Mouse (Mus musculus) hindbrain, embryonic 14.5 days (tissue): Measurements from ENCODE around the gene Klk1. TPM values are rescaled to one million over a fixed set of nuclear protein-coding genes. Genes with fewer than 3 reads are reported as not detected.
"Not testable (repeated sequence)": the region's sequence is repeated elsewhere in the genome, so short reads cannot be mapped to it uniquely, and the experiment has no call there.

Source experiments
- ATAC-seq: fragments of 200-750 bp; cut with Nextera tagmentation; 2 replicates; pipeline ENCODE4 v1.8.0; 2017; ENCODE audit warnings: moderate number of reproducible peaks, mild to moderate bottlenecking, moderate TSS enrichment, moderate library complexity; ENCODE audit not compliant: low FRiP score
- DNase-seq: peaks from one replicate; pipeline ENCODE4 v3.0.0-alpha.2; 2015; ENCODE audit warnings: low spot score
- H3K27ac ChIP-seq: fragments of 300-500 bp; sonication (generic); 2 replicates; pipeline ENCODE4 v1.5.1; 2014; ENCODE audit warnings: mild to moderate bottlenecking, moderate library complexity
- H3K27me3 ChIP-seq: fragments of 300-500 bp; sonication (generic); 2 replicates; pipeline ENCODE4 v1.6.1; 2014; ENCODE audit warnings: mild to moderate bottlenecking, low read length, mixed read lengths; ENCODE audit not compliant: control insufficient read depth, insufficient read depth
- H3K36me3 ChIP-seq: fragments of 300-500 bp; sonication (generic); replicated peaks from 2 replicates; pipeline ENCODE4 v1.6.1; 2014; ENCODE audit not compliant: control insufficient read depth, insufficient read depth
- H3K4me1 ChIP-seq: fragments of 300-500 bp; sonication (generic); replicated peaks from 2 replicates; pipeline ENCODE4 v1.6.1; 2014; ENCODE audit warnings: antibody characterized with exemption, low read length, mixed read lengths; ENCODE audit not compliant: control insufficient read depth, insufficient read depth
- H3K4me2 ChIP-seq: fragments of 300-500 bp; sonication (generic); replicated peaks from 2 replicates; pipeline ENCODE4 v1.6.1; 2014; ENCODE audit warnings: mild to moderate bottlenecking, moderate library complexity
- H3K4me3 ChIP-seq: fragments of 300-500 bp; sonication (generic); replicated peaks from 2 replicates; pipeline ENCODE4 v1.5.1; 2014; ENCODE audit warnings: mild to moderate bottlenecking, low read length
- H3K9ac ChIP-seq: fragments of 300-500 bp; sonication (generic); 2 replicates; pipeline ENCODE4 v1.6.1; 2014
- H3K9me3 ChIP-seq: fragments of 300-500 bp; sonication (generic); 2 replicates; pipeline ENCODE4 v1.6.1; 2016; ENCODE audit warnings: low read length; ENCODE audit not compliant: control insufficient read depth
- WGBS: fragments of 180-500 bp; shearing (Covaris S2); extraction: QIAGEN DNeasy Blood & Tissue Kit; methylation state at CpG from one replicate; pipeline ENCODE4 v1.1.7; 2014; 5-methylcytosine and 5-hydroxymethylcytosine counted together
- polyA plus RNA-seq: library from polyadenylated mRNA; unstranded; fragments of >200 nt; fragmentation: Nextera tagmentation; extraction: Ambion mirVana; gene quantifications from 2 replicates; pipeline ENCODE4 v1.2.1, GENCODE M21; 2014

Klk1 gene
- polyA plus RNA-seq = not detected in 2 replicates

GRCm38 (mm10) chr7:44225076-44225475, at the start of gene Klk1:
Gene Klk1 (plus strand): TSS chr7:44225360.
- no peak for ATAC-seq
- no peak within 1 kb of the TSS for H3K27ac ChIP-seq

GRCm38 (mm10) chr7:44179299-44180045, 45.7 kb upstream of the Klk1 start:
- no peaks in the 10 kb centered on the region for H3K36me3 ChIP-seq
- WGBS = 47% methylated on average over 9 of the region's 9 CpGs
- H3K9ac ChIP-seq = no peak overlapping the region
- no peak overlapping the region for H3K27ac ChIP-seq
- no peak overlapping the region for H3K4me2 ChIP-seq
- ATAC-seq (no peak), DNase-seq (no peak)
- H3K4me3 ChIP-seq = no peak overlapping the region
- H3K27me3 ChIP-seq = no peaks in the 10 kb centered on the region
- no peaks in the 10 kb centered on the region for H3K4me1 ChIP-seq
- H3K9me3 ChIP-seq = no peaks in the 10 kb centered on the region

More at GRCm38 (mm10) chr7:44225076-44225475, at the start of gene Klk1:
- no peak within 1 kb of the TSS for H3K4me2 ChIP-seq
- 63% methylated on average over 1 of the region's 1 CpGs for WGBS
- H3K36me3 ChIP-seq = no peaks in the 10 kb centered on the region
- H3K4me1 ChIP-seq = no peaks in the 10 kb centered on the region
- H3K9me3 ChIP-seq = no peaks in the 10 kb centered on the region
- DNase-seq = no peak
- no peak within 1 kb of the TSS for H3K9ac ChIP-seq
- H3K27me3 ChIP-seq = no peaks in the 10 kb centered on the region
- H3K4me3 ChIP-seq = no peak within 1 kb of the TSS

GRCm38 (mm10) chr7:44186516-44186915, 38.6 kb upstream of the Klk1 start:
- not testable (repeated sequence) for H3K9ac ChIP-seq, H3K4me1 ChIP-seq, H3K9me3 ChIP-seq, ATAC-seq, H3K4me2 ChIP-seq, H3K27ac ChIP-seq, H3K27me3 ChIP-seq, H3K4me3 ChIP-seq, H3K36me3 ChIP-seq, DNase-seq
- WGBS = 77% methylated on average over 8 of the region's 8 CpGs

GRCm38 (mm10) chr7:44187936-44188335, 37.2 kb upstream of the Klk1 start, which contains the start of gene Klk1b24:
Gene Klk1b24 (plus strand): TSS chr7:44188236.
- ATAC-seq, H3K36me3 ChIP-seq, DNase-seq, H3K9ac ChIP-seq, H3K4me1 ChIP-seq, H3K27me3 ChIP-seq, H3K4me3 ChIP-seq, H3K4me2 ChIP-seq, H3K27ac ChIP-seq, H3K9me3 ChIP-seq: not testable (repeated sequence)

GRCm38 (mm10) chr7:44193466-44193865, 31.7 kb upstream of the Klk1 start:
- 75% methylated on average over 1 of the region's 1 CpGs for WGBS
- ATAC-seq, H3K36me3 ChIP-seq, H3K4me1 ChIP-seq, H3K4me3 ChIP-seq, H3K9me3 ChIP-seq, DNase-seq, H3K27ac ChIP-seq, H3K27me3 ChIP-seq, H3K9ac ChIP-seq, H3K4me2 ChIP-seq: not testable (repeated sequence)

- DNase-seq (no peak), ATAC-seq (no peak)
- H3K36me3 ChIP-seq = no peaks in the 10 kb centered on the region
- 59% methylated on average over 3 of the region's 3 CpGs for WGBS
- no peak within 1 kb of the TSS for H3K9ac ChIP-seq
- H3K4me1 ChIP-seq = no peaks in the 10 kb centered on the region
- H3K27ac ChIP-seq = no peak within 1 kb of the TSS
- H3K27me3 ChIP-seq = no peaks in the 10 kb centered on the region
- H3K4me3 ChIP-seq = no peak within 1 kb of the TSS
- H3K4me2 ChIP-seq = no peak within 1 kb of the TSS
- no peaks in the 10 kb centered on the region for H3K9me3 ChIP-seq
These were observed 27.3 kb upstream of the Klk1 start, which contains the start of gene Klk1b3 for GRCm38 (mm10) chr7:44197891-44198290. Gene Klk1b3 (plus strand): TSS chr7:44198191.

- WGBS = 52% methylated on average over 3 of the region's 3 CpGs
- not testable (repeated sequence) for H3K27me3 ChIP-seq, ATAC-seq, H3K4me1 ChIP-seq, H3K4me2 ChIP-seq, DNase-seq, H3K36me3 ChIP-seq, H3K4me3 ChIP-seq, H3K27ac ChIP-seq, H3K9ac ChIP-seq, H3K9me3 ChIP-seq
These were observed 18.0 kb upstream of the Klk1 start, which contains the start of gene Klk1b4 for GRCm38 (mm10) chr7:44207135-44207534. Gene Klk1b4 (plus strand): TSS chr7:44207435.

GRCm38 (mm10) chr7:44208307-44208706, 16.9 kb upstream of the Klk1 start:
- Histone ChIP-seq H3K36me3 (no peaks in the 10 kb centered on the region), H3K4me1 (no peaks in the 10 kb centered on the region), H3K27me3 (no peaks in the 10 kb centered on the region), H3K4me2 (no peak overlapping the region), H3K9me3 (no peaks in the 10 kb centered on the region), H3K9ac (no peak overlapping the region), H3K27ac (no peak overlapping the region), H3K4me3 (no peak overlapping the region)
- ATAC-seq (no peak), DNase-seq (no peak)
- WGBS = 77% methylated on average over 3 of the region's 3 CpGs

GRCm38 (mm10) chr7:44215645-44216044, 9.5 kb upstream of the Klk1 start, which contains the start of gene Klk1b5:
Gene Klk1b5 (plus strand): TSS chr7:44215945.
- H3K27me3 ChIP-seq = no peaks in the 10 kb centered on the region
- no peaks in the 10 kb centered on the region for H3K4me1 ChIP-seq
- no peak for ATAC-seq
- H3K27ac ChIP-seq = no peak within 1 kb of the TSS
- DNase-seq = no peak
- WGBS = 86% methylated on average over 1 of the region's 1 CpGs
- no peak within 1 kb of the TSS for H3K4me3 ChIP-seq
- H3K36me3 ChIP-seq = no peaks in the 10 kb centered on the region
- no peaks in the 10 kb centered on the region for H3K9me3 ChIP-seq
- no peak within 1 kb of the TSS for H3K9ac ChIP-seq
- H3K4me2 ChIP-seq = no peak within 1 kb of the TSS
